Mouse (Mus musculus): ENCODE measurements around the gene Hist1h2ai.

GRCm38 (mm10) chr13:21715131-21715863, 925 bp upstream of the Hist1h2ai start:
- TF ChIP-seq POLR2A (IDR thresholded peaks at IDR 0.05; ENCODE audit: extremely low read depth, insufficient read depth, low read length), result no peak
- no peak for TF ChIP-seq CTCF (IDR thresholded peaks at IDR 0.05; ENCODE audit: extremely low read depth, insufficient read depth, low read length)
